Mouse (Mus musculus): Measurements from ENCODE around the gene Rasal2.

- TF ChIP-seq CTCF (IDR thresholded peaks at IDR 0.05; ENCODE audit: borderline replicate concordance, extremely low read depth, insufficient read depth, insufficient read length) (no peak), POLR2A (IDR thresholded peaks at IDR 0.05; ENCODE audit: borderline replicate concordance, extremely low read depth, insufficient read depth, insufficient read length, poor library complexity, severe bottlenecking) (no peak)
Measured at GRCm38 (mm10) chr1:157298990-157299389, 113.4 kb downstream of the Rasal2 start.
